Mouse (Mus musculus): Measurements from ENCODE around the gene Arhgap32. TPM values are rescaled to one million over a fixed set of nuclear protein-coding genes. Genes with fewer than 3 reads are reported as not detected.

Arhgap32 gene
- total RNA-seq, 2 experiments from 2014 or later, result 233 to 240 TPM

- DNase-seq (ENCODE audit: low spot score in 2 of 2), result no peak
Measured at GRCm38 (mm10) chr9:32186489-32186888, 70.6 kb downstream of the Arhgap32 start.

- no peak for DNase-seq (ENCODE audit: low spot score in 2 of 2)
Measured at GRCm38 (mm10) chr9:32192295-32193073, 76.5 kb downstream of the Arhgap32 start.

- DNase-seq (ENCODE audit: low spot score in 2 of 2), result no peak
Measured at GRCm38 (mm10) chr9:32204450-32204990, 88.6 kb downstream of the Arhgap32 start.

GRCm38 (mm10) chr9:32207133-32207532 lies 91.2 kb downstream of the Arhgap32 start:
- DNase-seq (ENCODE audit: low spot score in 2 of 2), result peak in 1 of 2 experiments; percentile 53

GRCm38 (mm10) chr9:32208071-32208470 lies 92.1 kb downstream of the Arhgap32 start:
- DNase-seq (ENCODE audit: low spot score in 2 of 2), result no peak

- DNase-seq (ENCODE audit: low spot score in 2 of 2), result no peak
Measured at GRCm38 (mm10) chr9:32216820-32217567, 101.1 kb downstream of the Arhgap32 start.

GRCm38 (mm10) chr9:32219400-32219799 lies 103.5 kb downstream of the Arhgap32 start:
- no peak for DNase-seq (ENCODE audit: low spot score in 2 of 2)

- peak in 1 of 2 experiments; percentile 44 for DNase-seq (ENCODE audit: low spot score in 2 of 2)
Measured at GRCm38 (mm10) chr9:32222184-32222583, 106.2 kb downstream of the Arhgap32 start.

- DNase-seq (ENCODE audit: low spot score in 2 of 2), result peak in 1 of 2 experiments; percentile 35
Measured at GRCm38 (mm10) chr9:32223739-32224529, 108.0 kb downstream of the Arhgap32 start.

GRCm38 (mm10) chr9:32224937-32225336 lies 109.0 kb downstream of the Arhgap32 start:
- DNase-seq (ENCODE audit: low spot score in 2 of 2), result no peak

- no peak for DNase-seq (ENCODE audit: low spot score in 2 of 2)
Measured at GRCm38 (mm10) chr9:32225584-32225983, 109.6 kb downstream of the Arhgap32 start.

- DNase-seq (ENCODE audit: low spot score in 2 of 2), result no peak
Measured at GRCm38 (mm10) chr9:32227034-32227433, 111.1 kb downstream of the Arhgap32 start.

GRCm38 (mm10) chr9:32233593-32233992 lies 117.7 kb downstream of the Arhgap32 start:
- DNase-seq (ENCODE audit: low spot score in 2 of 2), result no peak

GRCm38 (mm10) chr9:32234767-32235489 lies 119.0 kb downstream of the Arhgap32 start:
- no peak for DNase-seq (ENCODE audit: low spot score in 2 of 2)

GRCm38 (mm10) chr9:32238899-32239298 lies 123.0 kb downstream of the Arhgap32 start:
- no peak for DNase-seq (ENCODE audit: low spot score in 2 of 2)

- no peak for DNase-seq (ENCODE audit: low spot score in 2 of 2)
Measured at GRCm38 (mm10) chr9:32239427-32239826, 123.5 kb downstream of the Arhgap32 start.

- DNase-seq (ENCODE audit: low spot score in 2 of 2), result no peak
Measured at GRCm38 (mm10) chr9:32240449-32240848, 124.5 kb downstream of the Arhgap32 start.

GRCm38 (mm10) chr9:32241637-32242199 lies 125.8 kb downstream of the Arhgap32 start:
- DNase-seq (ENCODE audit: low spot score in 2 of 2), result no peak

GRCm38 (mm10) chr9:32242921-32243617 lies 127.1 kb downstream of the Arhgap32 start:
- DNase-seq (ENCODE audit: low spot score in 2 of 2), result no peak

- no peak for DNase-seq (ENCODE audit: low spot score in 2 of 2)
Measured at GRCm38 (mm10) chr9:32245237-32245636, 129.3 kb downstream of the Arhgap32 start.
